Mouse (Mus musculus) lung, postnatal 25 days (tissue): Measurements from ENCODE around the gene Tmtc2.

Source experiments
- DNase-seq: peaks from one replicate; pipeline ENCODE4 v3.0.0; 2022; ENCODE audit warnings: low spot score

Tmtc2 gene

GRCm38 (mm10) chr10:105405856-105406527 lies 168.3 kb downstream of the Tmtc2 start:
- no peak for DNase-seq

GRCm38 (mm10) chr10:105403931-105404330 lies 170.3 kb downstream of the Tmtc2 start:
- DNase-seq, result peak; percentile 17

- no peak for DNase-seq
These were observed 171.8 kb downstream of the Tmtc2 start for GRCm38 (mm10) chr10:105402481-105402779.

- DNase-seq, result no peak
These were observed 172.3 kb downstream of the Tmtc2 start for GRCm38 (mm10) chr10:105401754-105402480.

- no peak for DNase-seq
These were observed 174.9 kb downstream of the Tmtc2 start for GRCm38 (mm10) chr10:105399316-105399715.

GRCm38 (mm10) chr10:105384065-105384464 lies 190.2 kb downstream of the Tmtc2 start:
- DNase-seq, result no peak

GRCm38 (mm10) chr10:105381705-105382104 lies 192.5 kb downstream of the Tmtc2 start:
- no peak for DNase-seq

GRCm38 (mm10) chr10:105381202-105381601 lies 193.0 kb downstream of the Tmtc2 start:
- DNase-seq, result no peak

GRCm38 (mm10) chr10:105380584-105380983 lies 193.7 kb downstream of the Tmtc2 start:
- DNase-seq, result no peak

GRCm38 (mm10) chr10:105377711-105378110 lies 196.5 kb downstream of the Tmtc2 start:
- no peak for DNase-seq

- DNase-seq, result no peak
These were observed 201.0 kb downstream of the Tmtc2 start for GRCm38 (mm10) chr10:105373265-105373664.

GRCm38 (mm10) chr10:105368242-105368641 lies 206.0 kb downstream of the Tmtc2 start:
- DNase-seq, result no peak

GRCm38 (mm10) chr10:105364480-105364879 lies 209.8 kb downstream of the Tmtc2 start:
- DNase-seq, result no peak

- no peak for DNase-seq
These were observed 223.9 kb downstream of the Tmtc2 start for GRCm38 (mm10) chr10:105350301-105350700.

- DNase-seq, result no peak
These were observed 228.3 kb downstream of the Tmtc2 start for GRCm38 (mm10) chr10:105345920-105346319.

GRCm38 (mm10) chr10:105332856-105333255 lies 241.4 kb downstream of the Tmtc2 start:
- DNase-seq, result no peak

- DNase-seq, result no peak
These were observed 243.9 kb downstream of the Tmtc2 start for GRCm38 (mm10) chr10:105330327-105330726.

GRCm38 (mm10) chr10:105323646-105324192 lies 250.5 kb downstream of the Tmtc2 start:
- DNase-seq, result no peak

- DNase-seq, result no peak
These were observed 254.8 kb downstream of the Tmtc2 start for GRCm38 (mm10) chr10:105319299-105320057.

- no peak for DNase-seq
These were observed 255.4 kb downstream of the Tmtc2 start for GRCm38 (mm10) chr10:105318869-105319268.

GRCm38 (mm10) chr10:105312986-105313385 lies 261.3 kb downstream of the Tmtc2 start:
- no peak for DNase-seq

- no peak for DNase-seq
These were observed 276.7 kb downstream of the Tmtc2 start for GRCm38 (mm10) chr10:105297560-105297959.

- DNase-seq, result no peak
These were observed 281.3 kb downstream of the Tmtc2 start for GRCm38 (mm10) chr10:105292961-105293360.
